Mouse (Mus musculus) G1E-ER4 (cell line): Measurements from ENCODE around the gene Elk3. TPM values are rescaled to one million over a fixed set of nuclear protein-coding genes. Genes with fewer than 3 reads are reported as not detected.

Source experiments
- GATA1 ChIP-seq: IDR thresholded peaks from one replicate; pipeline ENCODE4 v1.8.0; 2012; ENCODE audit warnings: low read length, inconsistent platforms
- polyA plus RNA-seq: library from polyadenylated mRNA; stranded (reverse); fragments of >175 nt; gene quantifications from 2 replicates; pipeline ENCODE4 v1.2.3, GENCODE M21; 2012

Elk3 gene
- polyA plus RNA-seq, 1 experiment = not detected

- no peak for TF ChIP-seq GATA1
These were observed 62.5 kb downstream of the Elk3 start for GRCm38 (mm10) chr10:93248416-93248815.

DNA sequence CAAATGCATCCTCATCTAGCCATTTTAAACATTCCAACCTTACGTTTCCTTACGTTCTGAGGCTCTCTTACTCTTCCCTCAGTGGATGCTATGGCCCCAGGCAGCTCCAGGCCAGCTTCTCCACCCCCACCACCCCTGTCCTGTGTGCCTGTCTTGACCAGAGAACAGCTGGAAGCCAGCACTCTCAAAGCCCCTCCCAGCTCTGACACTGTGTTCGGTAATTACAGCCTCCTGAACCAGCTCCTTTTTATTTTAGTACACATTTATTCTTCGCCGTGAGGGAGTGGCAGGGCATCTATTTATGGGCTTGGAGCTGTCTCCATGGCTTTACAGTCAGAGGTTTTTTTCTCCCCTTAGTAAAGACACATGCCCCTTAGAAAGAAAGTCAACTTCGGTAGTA is 63.0 kb downstream of the Elk3 start:
- TF ChIP-seq GATA1 = no peak

GRCm38 (mm10) chr10:93247422-93247821 is 63.5 kb downstream of the Elk3 start:
- no peak for TF ChIP-seq GATA1

- no peak for TF ChIP-seq GATA1
These were observed 64.6 kb downstream of the Elk3 start for GRCm38 (mm10) chr10:93246185-93246920.

DNA sequence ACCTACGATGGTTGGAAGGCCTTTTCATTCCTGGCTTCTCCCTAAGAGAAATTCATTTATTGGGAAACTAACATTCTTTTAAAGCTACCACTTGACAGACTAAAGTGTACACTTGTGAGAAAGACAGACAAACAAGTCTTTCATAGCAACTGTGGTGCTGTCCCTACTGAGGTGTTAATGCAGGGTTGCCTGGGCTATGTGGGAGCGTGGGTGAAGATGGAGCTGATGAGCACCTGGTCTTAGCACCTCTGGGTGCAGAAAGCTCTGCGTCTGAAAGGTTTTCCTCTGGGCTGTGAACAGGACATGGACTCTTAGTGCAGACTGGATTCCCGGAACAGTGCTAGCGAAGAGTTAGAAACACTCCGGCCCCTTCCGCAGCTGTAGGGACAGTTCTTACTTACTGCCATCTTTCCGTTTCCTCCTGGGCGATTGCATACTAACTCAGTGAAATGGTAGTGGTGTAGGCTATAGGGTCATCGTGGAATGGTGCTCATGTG is 66.7 kb downstream of the Elk3 start:
- TF ChIP-seq GATA1 = no peak

DNA sequence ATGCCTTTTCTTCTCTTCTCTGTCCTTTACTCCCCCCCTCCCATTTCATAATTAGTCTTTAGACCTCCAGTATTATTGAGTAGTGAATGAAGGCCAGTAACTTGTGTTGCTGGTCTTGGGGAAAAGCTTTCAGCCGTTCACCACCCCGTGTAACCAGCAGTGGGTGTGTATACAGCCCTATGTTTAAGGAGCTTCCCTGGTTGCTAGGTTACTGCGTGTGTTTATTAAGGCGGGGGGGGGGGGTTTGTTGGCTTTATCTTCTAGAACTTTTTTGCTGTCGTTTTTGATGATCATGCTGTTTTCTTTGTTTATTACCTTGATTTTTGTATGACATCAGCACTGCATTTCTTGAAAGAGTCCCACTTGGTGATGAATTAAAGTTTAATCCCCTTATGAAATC is 68.1 kb downstream of the Elk3 start:
- no peak for TF ChIP-seq GATA1

DNA sequence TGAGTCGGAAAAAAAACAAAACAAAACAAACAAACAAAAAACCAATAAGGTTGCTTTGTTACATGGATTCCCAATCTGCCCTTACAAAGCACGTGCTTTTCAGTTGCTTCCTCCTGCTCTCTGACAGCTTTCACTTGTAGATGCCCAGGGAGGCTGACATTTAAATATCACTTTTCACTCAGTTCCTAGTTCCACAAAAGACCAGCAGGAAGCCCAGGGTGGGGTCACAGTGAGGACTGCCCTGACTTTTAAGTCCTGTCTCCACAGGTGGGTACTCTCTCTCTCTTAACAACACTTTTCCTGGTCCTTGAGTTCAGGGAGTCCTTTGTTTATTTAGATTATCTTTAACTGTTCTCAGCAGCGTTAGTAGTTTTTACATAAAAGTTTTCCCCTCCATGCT is 68.7 kb downstream of the Elk3 start:
- no peak for TF ChIP-seq GATA1

GRCm38 (mm10) chr10:93239201-93239806 is 71.6 kb downstream of the Elk3 start:
- no peak for TF ChIP-seq GATA1

- TF ChIP-seq GATA1 = no peak
These were observed 76.2 kb downstream of the Elk3 start for GRCm38 (mm10) chr10:93234692-93235091.

DNA sequence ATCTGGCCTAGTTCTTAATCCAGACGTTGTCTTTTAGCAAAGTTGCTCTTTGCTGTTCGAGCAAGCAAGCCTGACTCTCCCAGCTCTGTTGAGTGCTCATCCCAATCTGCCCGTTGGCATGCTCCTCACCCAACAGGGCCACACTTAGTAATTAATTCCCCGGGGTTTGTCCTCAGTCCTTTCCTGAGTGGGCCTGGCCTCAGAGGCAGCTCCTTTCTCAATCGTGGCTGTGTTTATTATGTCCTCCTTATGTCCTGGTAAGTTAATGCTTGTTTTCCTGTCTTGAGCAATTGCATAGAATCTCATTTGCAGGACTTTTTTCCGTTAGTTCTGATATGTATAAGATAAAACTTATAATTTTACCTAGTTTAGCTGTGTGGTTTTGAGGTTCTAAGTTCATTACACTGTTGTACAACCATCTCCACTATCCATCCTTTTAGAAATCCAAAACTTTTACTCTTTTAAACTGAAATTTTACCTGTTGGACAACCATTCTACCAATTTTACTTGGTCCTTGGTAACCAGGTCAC is 77.2 kb downstream of the Elk3 start:
- TF ChIP-seq GATA1 = no peak

- TF ChIP-seq GATA1 = no peak
These were observed 79.0 kb downstream of the Elk3 start for GRCm38 (mm10) chr10:93231893-93232292.

DNA sequence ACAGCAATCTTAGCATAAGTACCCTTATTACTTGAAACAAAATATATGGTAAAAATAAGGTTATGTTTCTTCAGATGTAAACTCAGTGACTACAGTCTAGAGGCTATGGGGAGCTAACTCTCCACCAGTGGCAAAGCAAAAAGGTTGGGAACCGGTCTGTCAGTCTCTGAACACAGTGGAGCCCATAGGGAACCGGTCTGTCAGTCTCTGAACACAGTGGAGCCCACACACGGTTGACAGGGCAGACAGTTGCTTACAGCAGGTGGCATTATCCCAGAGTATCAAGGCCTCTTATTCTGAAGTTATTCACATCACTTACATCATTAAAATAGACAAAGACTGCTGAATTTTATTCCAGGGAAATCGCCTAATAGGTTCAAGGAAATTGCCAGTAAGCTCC is 79.4 kb downstream of the Elk3 start:
- no peak for TF ChIP-seq GATA1

- TF ChIP-seq GATA1 = no peak
These were observed 82.4 kb downstream of the Elk3 start for GRCm38 (mm10) chr10:93228401-93229007.

DNA sequence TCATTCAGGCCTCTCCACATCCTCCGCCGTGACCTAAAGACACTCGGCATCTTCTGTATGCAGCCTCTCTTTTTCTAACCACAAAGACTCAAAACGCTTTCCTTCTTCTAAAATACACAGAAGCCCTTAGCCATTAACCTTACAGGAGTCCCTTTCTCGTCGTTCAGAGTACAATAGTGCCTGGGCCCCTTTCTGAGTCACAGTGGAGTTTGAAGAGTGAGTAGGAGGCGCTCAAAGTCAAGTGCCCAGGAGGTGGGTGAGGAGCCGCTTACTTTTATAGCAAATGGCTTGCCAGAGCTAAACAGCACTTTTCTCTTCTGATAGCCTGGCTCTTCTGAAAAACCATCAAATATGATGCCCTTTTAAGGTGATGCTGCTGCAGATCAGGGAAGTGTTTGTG is 83.0 kb downstream of the Elk3 start:
- TF ChIP-seq GATA1 = no peak

DNA sequence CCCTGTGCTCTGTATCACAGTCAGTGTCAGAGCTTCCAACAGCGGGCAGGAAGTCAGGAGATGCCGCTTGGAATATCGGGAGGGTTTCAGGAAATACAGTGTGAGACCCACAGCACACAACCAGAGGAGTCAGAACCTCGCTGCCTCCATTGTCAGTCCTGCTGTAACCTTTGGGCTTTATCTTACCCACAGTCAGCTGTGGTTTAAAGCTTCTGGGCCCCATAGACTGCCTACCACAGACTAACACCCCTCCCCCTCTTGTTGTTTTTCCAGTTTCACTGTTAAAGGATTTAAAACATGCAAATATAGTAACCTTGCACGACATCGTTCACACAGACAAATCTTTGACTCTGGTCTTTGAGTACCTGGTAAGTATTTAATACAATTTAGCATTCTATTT is 85.2 kb downstream of the Elk3 start:
- TF ChIP-seq GATA1 = no peak

DNA sequence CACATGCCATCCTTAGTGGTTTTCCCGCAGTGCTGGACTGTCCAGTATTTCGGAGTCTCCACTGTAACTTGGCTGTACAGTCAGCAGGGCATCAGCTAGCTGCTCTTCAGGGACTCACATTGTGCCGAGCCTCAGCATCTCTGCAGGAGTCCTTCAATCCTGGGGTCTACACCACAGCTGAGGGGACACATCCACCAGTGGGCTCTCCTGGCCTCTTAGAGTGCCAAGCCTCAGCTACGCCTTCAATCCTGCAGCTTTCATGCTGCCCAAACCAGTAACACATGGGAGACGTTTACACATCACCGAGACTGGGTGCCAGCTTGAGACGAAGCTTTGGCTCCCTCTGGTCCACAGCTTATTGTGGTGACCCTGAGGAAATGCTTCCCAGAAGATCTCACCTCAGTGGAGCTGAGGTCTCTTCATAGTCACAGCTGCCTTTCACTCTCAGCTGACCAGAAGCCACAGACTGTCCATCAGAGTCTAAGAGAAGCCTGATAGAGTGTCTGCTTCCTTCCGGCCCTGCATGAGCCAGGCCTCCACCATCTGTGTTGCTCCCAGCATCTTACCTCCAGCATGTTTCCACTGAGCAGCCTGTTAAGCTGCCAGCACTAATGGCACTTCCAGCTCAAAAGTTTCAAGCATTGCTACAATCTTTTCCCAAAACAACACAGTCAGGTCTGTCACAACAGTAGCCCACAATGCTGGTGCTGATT is 95.7 kb downstream of the Elk3 start:
- no peak for TF ChIP-seq GATA1

- no peak for TF ChIP-seq GATA1
These were observed 96.7 kb downstream of the Elk3 start for GRCm38 (mm10) chr10:93214251-93214650.
